Mouse (Mus musculus) neural tube, embryonic 13.5 days (tissue): ENCODE results near the gene Cd70. TPM values are rescaled to one million over a fixed set of nuclear protein-coding genes. Genes with fewer than 3 reads are reported as not detected.

Source experiments
- ATAC-seq: fragments of 200-750 bp; cut with Nextera tagmentation; 2 replicates; pipeline ENCODE4 v1.8.0; 2017; ENCODE audit warnings: low read depth, mild to moderate bottlenecking, moderate TSS enrichment, moderate library complexity
- H3K27ac ChIP-seq: fragments of 300-500 bp; sonication (generic); replicated peaks from 2 replicates; pipeline ENCODE4 v1.5.1; 2015; ENCODE audit warnings: moderate library complexity, mild to moderate bottlenecking, inconsistent platforms
- H3K27me3 ChIP-seq: fragments of 300-500 bp; sonication (generic); 2 replicates; pipeline ENCODE4 v1.6.1; 2015; ENCODE audit warnings: mild to moderate bottlenecking, inconsistent platforms
- H3K36me3 ChIP-seq: fragments of 300-500 bp; sonication (generic); 2 replicates; pipeline ENCODE4 v1.6.1; 2015; ENCODE audit warnings: mild to moderate bottlenecking, inconsistent platforms
- H3K4me1 ChIP-seq: fragments of 300-500 bp; sonication (generic); replicated peaks from 2 replicates; pipeline ENCODE4 v1.6.1; 2015; ENCODE audit warnings: inconsistent platforms
- H3K4me2 ChIP-seq: fragments of 300-500 bp; sonication (generic); 2 replicates; pipeline ENCODE4 v1.6.1; 2015; ENCODE audit warnings: inconsistent platforms, mild to moderate bottlenecking, moderate library complexity
- H3K4me3 ChIP-seq: fragments of 300-500 bp; sonication (generic); 2 replicates; pipeline ENCODE4 v1.5.1; 2015; ENCODE audit warnings: mild to moderate bottlenecking, inconsistent platforms
- H3K9ac ChIP-seq: fragments of 300-500 bp; sonication (generic); 2 replicates; pipeline ENCODE4 v1.6.1; 2015; ENCODE audit warnings: moderate library complexity, mild to moderate bottlenecking, inconsistent platforms
- H3K9me3 ChIP-seq: fragments of 300-500 bp; sonication (generic); 2 replicates; pipeline ENCODE4 v1.6.1; 2016; ENCODE audit warnings: inconsistent platforms
- WGBS: fragments of 180-500 bp; shearing (Covaris S2); methylation state at CpG from one replicate; pipeline ENCODE4 v1.1.7; 2015; 5-methylcytosine and 5-hydroxymethylcytosine counted together
- polyA plus RNA-seq: library from polyadenylated mRNA; unstranded; fragments of >200 nt; fragmentation: Nextera tagmentation; extraction: Ambion mirVana; gene quantifications from 2 replicates; pipeline ENCODE4 v1.2.1, GENCODE M21; 2015

The Cd70 gene
- polyA plus RNA-seq, 1 experiment from 2014 or later, result 0.56 TPM

DNA sequence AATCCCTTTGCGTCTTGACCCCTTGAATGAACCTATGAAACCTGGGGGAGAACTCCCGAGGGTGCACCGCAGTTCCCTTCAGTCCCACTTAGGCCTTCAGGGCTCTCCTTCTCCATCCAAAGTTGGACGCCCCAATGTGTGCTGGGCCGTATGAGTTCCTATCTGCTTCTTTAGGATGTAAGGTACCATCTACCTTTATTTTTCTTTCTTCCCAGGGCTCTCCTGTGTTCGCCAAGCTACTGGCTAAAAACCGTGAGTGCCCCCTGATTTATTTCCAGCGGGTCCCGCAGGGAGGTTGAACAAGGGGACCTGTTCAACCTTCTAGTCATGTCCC, 43.6 kb downstream of the Cd70 start:
- no peaks in the 10 kb centered on the region for H3K9me3 ChIP-seq
- H3K4me3 ChIP-seq, result peak overlapping the region; percentile 65
- no peaks in the 10 kb centered on the region for H3K36me3 ChIP-seq
- H3K4me2 ChIP-seq, result peak overlapping the region; percentile 92
- WGBS, result 5% methylated on average over 9 of the region's 9 CpGs
- peaks cover 28% of the 10 kb centered on the region for H3K4me1 ChIP-seq
- peak overlapping the region; percentile 81 for H3K9ac ChIP-seq
- no peak; the same call in 1 of the 2 replicates for ATAC-seq
- no peaks in the 10 kb centered on the region; the same call in 1 of the 2 replicates for H3K27me3 ChIP-seq
- H3K27ac ChIP-seq, result no peak overlapping the region

DNA sequence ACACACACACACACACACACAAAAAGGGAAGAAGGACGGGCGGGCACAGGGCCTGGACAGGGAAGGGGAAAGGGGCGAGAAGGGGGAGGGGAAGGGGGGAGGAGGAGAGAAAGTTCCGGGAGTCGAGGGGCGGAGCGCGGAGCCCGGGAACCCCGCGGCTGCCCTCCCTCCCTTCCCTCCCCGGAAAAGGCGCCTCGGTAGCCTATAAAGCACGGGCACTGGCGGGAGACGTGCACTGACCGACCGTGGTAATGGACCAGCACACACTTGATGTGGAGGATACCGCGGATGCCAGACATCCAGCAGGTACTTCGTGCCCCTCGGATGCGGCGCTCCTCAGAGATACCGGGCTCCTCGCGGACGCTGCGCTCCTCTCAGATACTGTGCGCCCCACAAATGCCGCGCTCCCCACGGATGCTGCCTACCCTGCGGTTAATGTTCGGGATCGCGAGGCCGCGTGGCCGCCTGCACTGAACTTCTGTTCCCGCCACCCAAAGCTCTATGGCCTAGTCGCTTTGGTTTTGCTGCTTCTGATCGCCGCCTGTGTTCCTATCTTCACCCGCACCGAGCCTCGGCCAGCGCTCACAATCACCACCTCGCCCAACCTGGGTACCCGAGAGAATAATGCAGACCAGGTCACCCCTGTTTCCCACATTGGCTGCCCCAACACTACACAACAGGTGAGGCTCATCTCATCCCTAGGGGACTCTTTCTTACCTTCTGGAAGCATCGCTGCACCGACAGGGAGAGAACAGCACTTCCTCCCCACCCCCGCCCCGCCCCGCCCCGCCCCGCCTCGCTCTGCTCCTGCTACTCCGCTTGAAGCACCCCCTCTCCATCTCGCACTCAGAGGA, 44.2 kb downstream of the Cd70 start, which contains the start of gene Tnfsf9:
Gene Tnfsf9, plus strand, starts transcription at position 145 of the 854 bp plus-strand sequence.
- no peaks in the 10 kb centered on the region for H3K9me3 ChIP-seq
- peak within 1 kb of the TSS; percentile 92 for H3K4me2 ChIP-seq
- H3K27me3 ChIP-seq, result no peaks in the 10 kb centered on the region; the same call in 1 of the 2 replicates
- peak within 1 kb of the TSS; percentile 81 for H3K9ac ChIP-seq
- no peaks in the 10 kb centered on the region for H3K36me3 ChIP-seq
- peak; percentile 77 for ATAC-seq
- H3K4me3 ChIP-seq, result peak within 1 kb of the TSS; percentile 65
- H3K4me1 ChIP-seq, result peaks cover 28% of the 10 kb centered on the region
- H3K27ac ChIP-seq, result no peak within 1 kb of the TSS; the same call in 1 of the 2 replicates
- under 1% methylated on average over 57 of the region's 61 CpGs for WGBS

DNA sequence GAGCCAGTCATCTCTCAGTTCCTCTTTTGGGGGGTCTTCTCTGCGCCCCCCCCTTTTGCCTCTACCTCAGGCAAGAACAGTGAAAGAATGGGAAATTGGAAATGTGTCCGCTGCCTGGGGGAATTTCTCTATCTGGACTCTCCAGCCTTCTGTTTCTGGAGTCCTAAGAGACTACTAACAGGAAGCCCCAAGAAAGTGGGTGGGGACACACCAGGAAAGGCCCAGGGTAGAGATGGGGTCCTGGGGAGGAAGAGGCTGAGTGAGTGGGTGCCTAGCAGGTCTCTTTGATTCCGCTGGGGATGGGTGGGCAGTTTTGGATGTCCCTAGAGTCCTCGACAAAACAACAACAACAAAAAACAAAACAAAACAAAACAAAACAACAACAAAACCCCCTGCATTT, 45.1 kb downstream of the Cd70 start:
- Histone ChIP-seq H3K4me3 (peak overlapping the region; percentile 65; the same call in 1 of the 2 replicates), H3K36me3 (no peaks in the 10 kb centered on the region), H3K9me3 (no peaks in the 10 kb centered on the region), H3K9ac (peak overlapping the region; percentile 81), H3K27me3 (no peaks in the 10 kb centered on the region; the same call in 1 of the 2 replicates), H3K4me2 (peak overlapping the region; percentile 92), H3K4me1 (peaks cover 28% of the 10 kb centered on the region), H3K27ac (no peak overlapping the region)
- WGBS, result 42% methylated on average over 4 of the region's 4 CpGs
- ATAC-seq, result peak; percentile 38; the same call in 1 of the 2 replicates

DNA sequence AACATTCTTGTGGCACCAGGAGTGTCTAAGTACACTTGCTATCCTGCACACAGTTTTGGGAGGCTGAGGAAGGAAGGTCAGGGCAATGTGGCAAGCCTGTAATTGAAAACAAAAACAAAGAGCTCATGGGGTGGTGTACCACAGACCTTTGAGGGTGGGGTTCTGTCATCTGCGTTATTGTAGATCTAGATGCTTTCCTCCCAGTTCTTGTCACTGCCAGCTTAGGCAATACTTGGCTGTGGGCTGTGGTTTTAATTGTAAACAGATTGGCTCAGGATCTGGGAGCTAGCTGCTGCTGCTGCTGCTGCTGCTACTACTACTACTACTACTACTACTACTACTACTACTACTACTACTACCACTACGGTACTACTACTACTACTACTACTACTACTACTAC, 47.3 kb downstream of the Cd70 start:
- no peak overlapping the region for H3K4me2 ChIP-seq
- WGBS, result 86% methylated on average over 2 of the region's 2 CpGs
- no peak overlapping the region for H3K4me3 ChIP-seq
- peaks cover 27% of the 10 kb centered on the region for H3K4me1 ChIP-seq
- no peaks in the 10 kb centered on the region; the same call in 1 of the 2 replicates for H3K27me3 ChIP-seq
- H3K36me3 ChIP-seq, result no peaks in the 10 kb centered on the region
- ATAC-seq, result no peak
- H3K27ac ChIP-seq, result no peak overlapping the region
- H3K9ac ChIP-seq, result no peak overlapping the region
- H3K9me3 ChIP-seq, result no peaks in the 10 kb centered on the region

DNA sequence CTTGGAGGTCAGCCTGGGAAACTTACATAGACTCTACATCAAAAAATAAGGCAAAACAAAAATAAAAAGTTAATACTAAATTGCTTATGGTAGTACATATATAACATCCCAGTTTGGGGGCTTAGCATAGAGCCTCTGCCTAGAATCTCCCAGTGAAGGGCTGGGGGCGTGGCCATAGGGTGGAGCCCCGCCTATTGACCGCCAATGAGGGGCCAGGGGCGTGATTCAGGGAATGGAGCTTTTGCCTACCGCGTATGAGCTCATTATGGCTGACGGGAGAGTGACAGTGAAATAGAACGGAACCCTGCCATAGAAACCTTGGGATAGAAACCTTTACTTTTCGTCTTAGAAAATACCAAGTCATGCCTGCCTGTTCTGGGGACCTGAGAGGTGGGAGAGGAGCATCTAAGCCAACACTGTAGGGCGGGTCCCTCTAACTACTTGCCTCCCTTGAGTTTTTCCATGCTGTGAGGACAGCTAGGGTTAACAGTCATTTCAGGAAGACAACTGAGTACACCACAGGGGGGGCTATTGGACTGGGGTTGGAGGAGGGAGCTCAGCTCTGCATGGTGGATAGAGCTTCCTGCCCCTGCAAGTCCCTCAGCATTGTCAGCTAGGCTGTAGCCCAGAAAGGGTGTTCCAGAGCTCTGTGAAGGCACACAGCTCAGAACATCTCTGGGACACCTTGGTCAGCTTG, 49.8 kb downstream of the Cd70 start:
- 10% methylated on average over 10 of the region's 10 CpGs for WGBS
- no peak for ATAC-seq
- no peak overlapping the region for H3K4me2 ChIP-seq
- H3K4me3 ChIP-seq, result no peak overlapping the region
- no peaks in the 10 kb centered on the region for H3K36me3 ChIP-seq
- no peak overlapping the region for H3K9ac ChIP-seq
- H3K27ac ChIP-seq, result no peak overlapping the region
- H3K4me1 ChIP-seq, result peaks cover 18% of the 10 kb centered on the region
- no peaks in the 10 kb centered on the region for H3K9me3 ChIP-seq
- peaks cover 6% of the 10 kb centered on the region for H3K27me3 ChIP-seq

DNA sequence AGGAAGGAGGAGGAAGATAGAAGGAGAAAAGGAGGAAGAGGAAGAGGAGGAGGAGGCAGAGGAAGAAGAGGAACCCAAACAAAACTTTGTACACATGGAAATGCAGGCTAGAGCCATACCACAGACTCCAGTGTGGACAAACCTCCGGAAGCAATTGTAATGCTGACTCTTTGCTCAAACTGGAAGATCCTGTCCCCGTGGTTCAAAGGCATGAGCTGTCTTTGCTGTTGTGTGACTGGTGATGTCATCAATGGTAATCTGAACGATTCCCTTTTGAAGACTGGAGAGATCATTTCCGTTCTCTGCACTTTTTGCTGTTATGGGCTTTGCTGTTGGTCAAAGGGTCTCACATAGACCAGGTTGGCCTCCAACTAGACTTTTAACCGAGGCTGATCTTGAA, 51.3 kb downstream of the Cd70 start:
- Histone ChIP-seq H3K4me2 (no peak overlapping the region), H3K4me1 (peaks cover 12% of the 10 kb centered on the region), H3K9ac (no peak overlapping the region), H3K27ac (no peak overlapping the region), H3K36me3 (no peaks in the 10 kb centered on the region), H3K4me3 (no peak overlapping the region), H3K9me3 (no peaks in the 10 kb centered on the region), H3K27me3 (peaks cover 6% of the 10 kb centered on the region)
- WGBS, result 82% methylated on average over 5 of the region's 5 CpGs
- no peak for ATAC-seq

DNA sequence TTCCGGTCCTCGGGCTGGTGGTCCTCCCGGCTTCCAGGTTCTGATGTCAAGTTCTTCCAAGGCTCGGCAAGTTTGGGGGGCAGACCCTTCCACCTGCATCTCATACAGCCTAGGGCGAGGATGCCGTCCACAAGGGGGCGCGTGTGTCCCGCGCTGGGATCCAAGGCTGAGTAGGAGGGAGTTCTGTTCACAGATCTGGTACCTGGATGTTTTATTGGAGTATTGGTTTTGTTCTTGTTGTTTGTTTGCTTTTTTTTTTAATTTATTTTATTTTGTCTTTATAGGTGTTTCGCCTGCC, 53.0 kb downstream of the Cd70 start:
- Histone ChIP-seq H3K4me2 (peak overlapping the region; percentile 45), H3K4me1 (peaks cover 12% of the 10 kb centered on the region), H3K4me3 (0 out of 2 replicates have a peak overlapping the region, but pooled peaks have one; percentile 5), H3K27me3 (peaks cover 10% of the 10 kb centered on the region), H3K27ac (no peak overlapping the region), H3K36me3 (no peaks in the 10 kb centered on the region), H3K9me3 (no peaks in the 10 kb centered on the region), H3K9ac (no peak overlapping the region)
- ATAC-seq, result peak; percentile 85
- 1% methylated on average over 11 of the region's 11 CpGs for WGBS

Other genes with a start within 250 kb of the Cd70 start
- gene Mllt1, start 214.4 kb downstream of the Cd70 start, polyA plus RNA-seq, result 66.8 and 68.0 TPM in 2 replicates
- not detected in 2 replicates for gene Acer1, start 167.7 kb downstream of the Cd70 start, polyA plus RNA-seq
- gene Clpp, start 159.5 kb downstream of the Cd70 start, polyA plus RNA-seq, result 152 and 161 TPM in 2 replicates
- gene Alkbh7, start 152.4 kb downstream of the Cd70 start, polyA plus RNA-seq, result 42.3 and 45.9 TPM in 2 replicates
- 0.47 TPM in 1 of 2 replicates, not detected in the other for gene Pspn, start 149.8 kb downstream of the Cd70 start, polyA plus RNA-seq
- gene Gtf2f1, start 138.5 kb downstream of the Cd70 start, polyA plus RNA-seq, result 72.5 and 72.9 TPM in 2 replicates
- 0.32 and 0.43 TPM in 2 replicates for gene Gm17949, start 138.3 kb downstream of the Cd70 start, polyA plus RNA-seq
- 33.5 and 34.2 TPM in 2 replicates for gene Khsrp, start 118.3 kb downstream of the Cd70 start, polyA plus RNA-seq
- gene Slc25a41, start 108.1 kb downstream of the Cd70 start, polyA plus RNA-seq, result not detected in 2 replicates
- 0.92 and 1.1 TPM in 2 replicates for gene Crb3, start 90.7 kb downstream of the Cd70 start, polyA plus RNA-seq
- gene Slc25a23, start 89.9 kb downstream of the Cd70 start, polyA plus RNA-seq, result 29.5 and 33.3 TPM in 2 replicates
- gene Dennd1c, start 71.3 kb downstream of the Cd70 start, polyA plus RNA-seq, result 3.7 and 5.9 TPM in 2 replicates
- gene Tubb4a, start 62.0 kb downstream of the Cd70 start, polyA plus RNA-seq, result 381 and 413 TPM in 2 replicates
- gene Tnfsf9, start 44.5 kb downstream of the Cd70 start, polyA plus RNA-seq, result 4.2 and 6.2 TPM in 2 replicates
- not detected in 2 replicates for gene Tnfsf14, start 44.4 kb upstream of the Cd70 start, polyA plus RNA-seq
- 1.6 and 1.9 TPM in 2 replicates for gene C3, start 78.4 kb upstream of the Cd70 start, polyA plus RNA-seq
- gene Gpr108, start 98.7 kb upstream of the Cd70 start, polyA plus RNA-seq, result 23.8 and 24.8 TPM in 2 replicates
- 14.7 and 15.4 TPM in 2 replicates for gene Trip10, start 99.7 kb upstream of the Cd70 start, polyA plus RNA-seq
- gene Vav1, start 129.3 kb upstream of the Cd70 start, polyA plus RNA-seq, result 1.5 and 1.8 TPM in 2 replicates
- 5.3 and 6.0 TPM in 2 replicates for gene Adgre1, start 208.9 kb upstream of the Cd70 start, polyA plus RNA-seq